Mouse (Mus musculus) layer of hippocampus, postnatal 36 days (tissue): ENCODE data around the gene Dapk1. TPM values are rescaled to one million over a fixed set of nuclear protein-coding genes. Genes with fewer than 3 reads are reported as not detected.

Source experiments
- DNase-seq, 2 experiments: peaks; one replicate each; pipeline ENCODE4 v3.0.0; 2022
- total RNA-seq, 2 experiments: library from RNA; stranded (reverse); gene quantifications; 2 replicates each; pipeline ENCODE4 v1.2.3; 2021

Gene Dapk1
- total RNA-seq, 2 experiments from 2014 or later = 130 to 158 TPM

DNA sequence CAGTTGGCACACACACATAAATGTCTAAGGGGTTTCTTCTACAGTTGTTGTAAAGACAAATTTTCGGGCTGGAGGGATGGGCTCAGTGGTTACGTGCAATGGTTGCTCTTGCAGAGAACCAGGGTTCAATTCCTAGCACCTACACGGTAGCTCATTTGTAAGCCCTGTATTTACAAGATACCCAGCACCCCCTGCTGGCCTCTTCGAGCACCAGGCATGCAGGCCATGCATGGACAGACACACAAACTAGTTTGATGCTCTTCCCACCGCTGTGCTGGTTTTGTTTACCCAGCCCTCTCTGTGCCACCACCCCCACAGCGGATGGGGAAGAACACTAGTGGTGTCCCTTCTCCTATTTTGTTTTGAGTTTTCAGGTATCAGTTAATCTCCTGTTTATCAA, 138.5 kb downstream of the Dapk1 start:
- no peak for DNase-seq

DNA sequence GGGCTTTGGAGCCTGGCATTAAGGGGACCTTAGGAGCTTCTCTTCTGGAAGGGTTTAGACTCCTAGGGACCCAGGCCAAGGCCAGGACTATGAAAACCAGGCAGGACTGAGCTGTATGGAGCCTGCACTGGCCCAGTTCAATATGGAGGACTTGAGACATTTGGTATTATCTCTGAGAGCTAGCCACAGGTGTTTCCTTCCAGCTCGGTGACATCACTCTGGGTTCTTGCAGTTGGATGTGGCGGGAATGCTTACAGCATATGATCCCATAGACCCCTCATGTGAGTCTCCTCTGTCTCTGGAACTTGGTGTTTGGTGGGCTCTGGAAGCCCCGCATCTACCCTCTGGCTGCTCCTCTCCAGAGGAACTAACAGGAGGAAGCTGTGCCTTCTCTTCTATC, 140.9 kb downstream of the Dapk1 start:
- no peak for DNase-seq

- no peak for DNase-seq
Observed at GRCm38 (mm10) chr13:60743381-60744077, 141.8 kb downstream of the Dapk1 start.

DNA sequence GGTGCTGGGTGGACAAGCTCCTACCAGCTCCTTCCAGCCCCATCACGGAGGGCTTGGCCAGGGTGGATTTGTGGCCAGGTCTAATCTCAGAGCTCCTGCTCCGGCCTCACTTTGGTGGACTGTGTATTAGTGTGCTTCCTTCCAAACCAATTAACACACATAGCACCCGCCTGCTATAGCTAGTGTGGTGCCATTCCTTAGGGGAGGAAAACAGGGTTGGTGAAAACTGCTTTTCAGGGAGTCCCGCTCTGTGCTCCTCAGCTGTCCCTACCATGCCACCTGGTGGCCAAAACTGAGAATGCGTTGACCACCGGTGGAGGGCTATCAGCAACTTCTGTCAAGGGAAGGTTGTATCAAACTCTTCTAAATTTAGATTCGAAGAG, 142.3 kb downstream of the Dapk1 start:
- peak; percentile 75 to 76 for DNase-seq

DNA sequence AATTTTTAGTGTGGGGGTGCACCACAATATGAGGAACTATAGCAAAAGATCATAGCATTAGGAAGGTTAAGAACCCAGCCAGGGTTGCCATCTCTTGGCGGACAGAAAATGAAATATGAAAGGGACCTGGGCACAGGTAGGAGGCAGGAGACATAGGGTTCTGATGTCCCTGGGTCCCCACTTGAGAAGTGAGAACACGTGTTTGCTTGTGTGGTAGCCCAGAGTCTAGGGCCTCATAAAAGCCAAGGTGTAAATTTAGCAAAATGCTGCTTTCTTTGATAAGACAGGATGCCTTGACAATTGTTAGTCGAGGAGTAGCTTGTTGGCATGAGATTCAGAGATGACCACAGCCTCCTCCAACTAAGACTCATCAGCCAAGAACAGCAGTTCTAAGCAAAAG, 143.0 kb downstream of the Dapk1 start:
- no peak for DNase-seq

- no peak for DNase-seq
Observed at GRCm38 (mm10) chr13:60745358-60745757, 143.6 kb downstream of the Dapk1 start.

- DNase-seq = no peak
Observed at GRCm38 (mm10) chr13:60746271-60746670, 144.5 kb downstream of the Dapk1 start.

DNA sequence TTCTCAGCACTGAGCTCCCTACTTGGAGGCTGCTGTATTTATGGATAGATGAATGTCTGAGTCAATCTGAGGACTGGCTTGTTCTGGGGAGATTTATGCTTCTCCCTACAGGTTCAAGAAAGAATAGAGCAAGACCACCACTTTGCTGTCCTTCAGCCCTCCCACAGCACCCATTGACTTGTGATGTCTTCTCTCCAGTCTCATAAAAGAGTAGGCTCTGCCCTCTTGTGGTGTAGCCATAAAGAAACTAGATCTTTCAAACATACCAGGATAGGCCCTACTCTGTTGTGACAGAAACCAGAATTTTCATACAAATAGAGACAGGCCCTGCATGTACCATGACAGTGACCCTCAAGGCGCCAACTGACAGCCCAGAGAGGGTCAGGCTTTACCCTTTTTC, 145.5 kb downstream of the Dapk1 start:
- DNase-seq = no peak

GRCm38 (mm10) chr13:60748556-60748955, 146.8 kb downstream of the Dapk1 start:
- no peak for DNase-seq

DNA sequence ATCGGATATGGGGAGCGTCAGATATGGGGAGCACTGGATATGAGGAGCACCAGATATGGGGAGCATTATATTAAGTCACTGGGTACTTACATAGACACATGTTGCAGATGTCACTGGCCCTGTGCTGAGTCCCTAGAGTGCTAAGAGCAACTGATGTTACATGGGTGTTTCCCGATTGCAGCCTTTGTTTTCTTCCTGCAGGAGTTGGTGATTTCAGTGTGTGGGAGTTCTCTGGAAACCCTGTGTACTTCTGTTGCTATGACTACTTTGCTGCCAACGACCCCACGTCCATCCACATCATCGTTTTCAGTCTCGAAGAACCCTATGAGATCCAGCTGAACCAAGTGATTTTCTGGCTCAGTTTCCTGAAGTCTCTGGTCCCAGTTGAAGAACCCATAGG, 149.2 kb downstream of the Dapk1 start:
- DNase-seq = no peak

DNA sequence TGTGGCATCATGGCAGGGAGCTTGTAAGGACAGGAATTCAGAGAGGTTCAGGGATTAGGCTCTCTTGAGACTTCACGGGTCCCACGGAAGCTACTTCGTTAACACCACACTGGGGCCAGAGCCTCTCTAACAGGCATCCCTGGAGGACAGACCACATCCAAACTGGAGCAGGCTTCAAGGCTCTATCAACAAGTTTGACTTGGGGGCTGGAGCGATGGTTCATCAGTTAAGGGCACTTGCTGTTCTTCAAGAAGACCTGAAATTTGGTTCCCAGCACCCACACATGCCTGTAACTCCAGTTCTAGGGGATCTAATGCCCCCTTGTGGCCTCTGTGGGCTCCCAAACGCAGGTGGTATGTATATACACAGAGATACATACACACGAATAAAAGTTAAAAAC, 151.5 kb downstream of the Dapk1 start:
- no peak for DNase-seq

GRCm38 (mm10) chr13:60755251-60755650, 153.5 kb downstream of the Dapk1 start:
- DNase-seq = no peak

- DNase-seq = no peak
Observed at GRCm38 (mm10) chr13:60757292-60757691, 155.5 kb downstream of the Dapk1 start.

DNA sequence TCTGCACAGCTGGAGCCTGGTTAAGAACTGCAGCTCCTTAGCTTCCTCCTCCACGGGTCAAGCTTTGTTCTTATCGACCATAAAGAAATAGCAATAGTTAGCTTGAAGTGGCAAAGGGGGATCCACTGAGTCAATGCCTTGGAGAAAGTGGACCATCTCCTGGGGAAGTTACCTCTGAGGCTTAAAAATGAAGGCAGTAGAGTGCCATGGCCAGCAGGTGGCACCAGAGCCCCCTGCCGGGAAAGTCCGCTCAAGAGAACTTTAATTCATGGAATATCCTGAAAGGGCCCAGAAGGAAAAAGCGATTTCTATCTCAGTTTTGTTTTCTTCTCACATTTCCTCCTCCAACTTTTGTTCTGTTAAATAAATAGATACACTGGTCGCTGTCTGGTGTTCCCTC, 157.4 kb downstream of the Dapk1 start:
- DNase-seq = peak in 1 of 2 experiments; percentile 35

DNA sequence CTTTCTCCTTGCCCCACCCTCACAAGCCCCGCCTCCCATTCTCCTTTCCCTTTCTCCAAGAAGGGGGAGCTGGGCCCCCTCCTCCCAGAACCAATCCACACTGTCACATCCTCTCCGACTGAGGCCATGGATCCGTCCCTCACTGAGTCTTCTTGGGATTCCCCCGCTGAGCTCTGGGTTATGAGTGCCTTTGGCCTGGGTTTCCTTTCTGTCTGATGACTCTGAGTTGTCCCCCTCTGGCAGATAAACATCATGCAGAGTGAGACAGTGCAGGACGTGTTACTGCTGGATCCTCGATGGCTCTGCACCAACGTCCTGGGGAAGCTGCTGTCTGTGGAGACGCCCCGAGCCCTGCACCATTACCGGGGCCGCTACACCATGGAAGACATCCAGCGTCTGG, 158.6 kb downstream of the Dapk1 start:
- DNase-seq = no peak

DNA sequence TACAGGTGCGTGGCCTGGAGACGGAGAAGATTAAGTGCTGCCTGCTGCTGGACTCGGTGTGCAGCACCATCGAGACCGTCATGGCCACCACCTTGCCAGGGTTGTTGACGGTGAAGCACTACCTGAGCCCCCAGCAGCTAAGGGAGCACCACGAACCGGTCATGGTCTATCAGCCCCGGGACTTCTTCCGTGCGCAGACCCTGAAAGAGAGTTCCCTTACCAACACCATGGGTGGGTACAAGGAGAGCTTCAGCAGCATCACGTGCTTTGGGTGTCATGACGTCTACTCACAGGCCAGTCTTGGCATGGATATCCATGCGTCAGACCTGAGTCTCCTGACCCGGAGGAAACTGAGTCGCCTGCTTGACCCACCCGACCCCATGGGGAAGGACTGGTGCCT, 159.4 kb downstream of the Dapk1 start:
- DNase-seq = no peak

DNA sequence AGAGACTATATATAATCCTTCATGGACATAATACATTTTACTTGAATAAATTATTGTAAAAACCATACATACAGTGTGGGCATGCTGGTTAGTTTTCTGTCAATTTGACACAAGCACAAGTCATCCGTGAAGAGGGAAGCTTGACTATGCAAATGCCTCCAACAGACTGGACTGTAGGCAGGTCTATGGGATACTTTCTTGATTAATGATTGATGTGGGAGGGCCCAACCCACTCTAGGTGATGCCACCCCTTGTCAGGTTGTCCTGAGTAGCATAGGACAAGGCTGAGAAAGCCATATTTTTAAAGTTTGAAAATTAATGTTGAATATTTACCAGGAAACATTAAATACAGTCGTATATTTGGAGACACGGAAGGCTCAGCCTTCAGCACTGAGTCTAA, 178.8 kb downstream of the Dapk1 start:
- DNase-seq = no peak

DNA sequence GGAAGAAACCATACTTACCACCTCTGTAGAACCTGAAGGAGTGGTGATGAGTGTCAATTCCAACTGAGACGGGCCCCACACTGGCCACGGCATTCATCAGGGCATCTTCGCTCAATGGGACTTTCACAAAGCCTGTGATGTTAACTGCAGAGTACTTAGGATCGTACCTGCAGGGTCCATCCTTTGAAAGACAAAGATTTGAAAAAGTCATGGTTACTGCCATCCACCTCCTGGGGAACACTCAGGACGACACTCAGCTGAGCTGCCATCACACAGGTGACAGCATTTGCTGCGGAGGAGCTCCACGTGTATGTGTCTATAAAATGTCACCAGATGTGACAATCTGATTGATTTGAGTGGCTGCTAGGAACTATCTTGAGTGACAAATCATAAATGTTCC, 181.6 kb downstream of the Dapk1 start:
- DNase-seq = no peak

DNA sequence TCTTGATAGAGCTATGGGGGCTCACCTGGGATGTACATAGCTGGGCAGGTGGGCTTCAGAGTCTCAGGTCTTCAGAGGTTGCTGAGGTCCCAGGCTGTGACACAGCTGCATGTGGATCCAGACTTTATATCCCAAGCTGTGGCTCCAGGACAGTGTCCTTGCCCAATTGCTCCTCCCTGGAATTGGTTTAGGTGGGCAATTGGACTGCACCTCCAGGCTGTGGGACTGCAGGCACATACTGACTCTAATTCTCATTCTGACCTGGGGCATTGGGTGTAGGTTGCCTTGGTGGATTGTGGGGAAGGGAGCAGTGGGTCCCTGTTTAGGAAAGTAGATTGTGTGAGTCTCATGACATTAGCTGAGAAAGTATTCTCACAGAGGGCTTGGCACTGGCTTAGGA, 184.5 kb downstream of the Dapk1 start, which contains the start of gene BC051665:
BC051665 (minus strand) TSS at position 101 of the 400 bp plus-strand sequence.
- DNase-seq = no peak

- DNase-seq = no peak
Observed at GRCm38 (mm10) chr13:60789466-60789865, 187.7 kb downstream of the Dapk1 start.

DNA sequence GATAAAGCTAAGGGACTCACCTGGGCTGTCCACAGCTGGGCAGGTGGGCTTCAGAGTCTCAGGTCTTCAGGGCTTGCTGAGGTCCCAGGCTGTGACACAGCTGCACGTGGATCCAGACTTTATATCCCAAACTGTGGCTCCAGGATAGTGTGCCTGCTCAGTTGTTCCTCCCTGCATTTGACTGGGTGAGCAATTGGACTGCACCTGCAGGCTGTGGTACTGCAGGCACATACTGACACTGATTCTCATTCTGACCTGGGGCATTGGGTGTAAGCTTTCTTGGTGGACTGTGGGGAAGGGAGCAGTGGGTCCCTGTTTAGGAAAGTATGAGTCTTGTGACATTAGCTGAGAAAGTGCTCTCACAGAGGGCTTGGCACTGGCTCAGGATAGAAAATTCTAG, 201.0 kb downstream of the Dapk1 start, which contains the start of gene Ctsll3:
Ctsll3 (minus strand) TSS at position 101 of the 400 bp plus-strand sequence.
- no peak for DNase-seq

GRCm38 (mm10) chr13:60809690-60810089, 207.9 kb downstream of the Dapk1 start:
- no peak for DNase-seq

- DNase-seq = no peak
Observed at GRCm38 (mm10) chr13:60812768-60813167, 211.0 kb downstream of the Dapk1 start.
